Mouse (Mus musculus): ENCODE measurements at regions not wholly inside any gene's neighbourhood (a gene's known extent, or its start where the extent isn't known, plus 50 kb on each side); places are given as distances from the start of the nearest gene placed in this dataset.

DNA sequence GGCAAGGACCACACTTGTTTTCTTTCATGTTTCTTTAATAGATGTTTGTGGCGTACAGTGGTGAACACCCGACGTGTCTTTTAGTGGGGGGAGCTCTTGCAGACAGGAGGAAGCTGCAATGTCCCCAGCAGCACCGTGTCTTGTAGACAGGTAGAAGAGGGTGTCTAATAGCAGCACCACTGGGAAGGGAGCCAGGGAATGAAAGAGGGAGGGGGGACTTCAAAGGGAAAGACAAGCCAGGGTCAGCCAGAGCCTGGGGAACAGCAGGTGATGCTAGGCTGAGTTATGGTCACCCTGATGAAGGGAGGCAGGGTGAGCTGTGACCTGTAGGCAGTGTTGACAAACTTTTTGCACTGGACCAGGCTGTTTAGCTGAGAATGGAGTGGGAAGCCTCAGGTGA is 96.4 kb upstream of the Bach2 start:
- TF ChIP-seq POLR2A (IDR thresholded peaks at IDR 0.05; ENCODE audit: low read depth, low read length) (no peak), CTCF (IDR thresholded peaks at IDR 0.05; ENCODE audit: extremely low read depth, insufficient read length, insufficient replicate concordance, low read depth, low read length) (no peak)

Data from small intestine, adult 2 months (tissue).